Mouse (Mus musculus) bone marrow macrophage, adult 2 months (primary cell): ENCODE measurements around the gene AI182371. TPM values are rescaled to one million over a fixed set of nuclear protein-coding genes. Genes with fewer than 3 reads are reported as not detected.

ENCODE experiments used
- H3K27ac ChIP-seq: 2 replicates; pipeline ENCODE4 v1.5.1; 2012; ENCODE audit warnings: low read depth, low read length; ENCODE audit not compliant: insufficient read depth
- H3K4me1 ChIP-seq: 2 replicates; pipeline ENCODE4 v1.6.1; 2012; ENCODE audit warnings: low read length; ENCODE audit not compliant: control insufficient read depth, insufficient read depth
- H3K4me3 ChIP-seq: 2 replicates; pipeline ENCODE4 v1.5.1; 2012; ENCODE audit warnings: mild to moderate bottlenecking, low read length, moderate library complexity; ENCODE audit not compliant: insufficient read depth
- CTCF ChIP-seq: IDR thresholded peaks from 2 replicates; pipeline ENCODE4 v1.5.1; 2012; ENCODE audit warnings: low read depth, mild to moderate bottlenecking, low read length, moderate library complexity
- POLR2A ChIP-seq: IDR thresholded peaks from 2 replicates; pipeline ENCODE4 v1.6.1; 2012; ENCODE audit warnings: mild to moderate bottlenecking, low read depth, low read length, borderline replicate concordance
- polyA plus RNA-seq: library from polyadenylated mRNA; stranded (reverse); fragments of >200 nt; gene quantifications from 2 replicates; pipeline ENCODE4 v1.2.4, GENCODE M21; 2012; ENCODE audit not compliant: missing spikeins, insufficient read depth, insufficient read length

Gene AI182371
- 1.2 TPM in 2 replicates for polyA plus RNA-seq

DNA sequence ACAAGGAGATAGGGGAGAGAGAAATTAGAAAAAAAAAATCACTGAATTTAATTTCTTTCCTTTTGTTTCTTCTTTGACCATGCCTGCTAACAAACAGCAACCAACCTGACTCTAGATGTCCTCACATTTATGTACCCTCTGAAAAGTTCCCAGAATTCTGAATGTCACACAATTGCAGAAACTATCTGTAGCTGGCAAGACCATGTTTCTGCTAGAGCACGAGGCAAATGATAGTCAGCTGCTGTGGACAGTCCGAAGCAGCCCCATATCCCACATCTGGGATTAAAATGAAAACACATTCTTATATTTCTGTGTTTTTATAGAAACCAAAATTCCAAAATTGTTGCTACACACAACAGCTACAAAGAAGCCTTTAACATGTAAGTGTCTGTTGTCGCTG is at the start of gene AI182371:
Gene AI182371, minus strand, starts transcription at position 101 of the 400 bp plus-strand sequence.
- Histone ChIP-seq H3K4me1 (no peaks in the 10 kb centered on the region), H3K27ac (no peak within 1 kb of the TSS), H3K4me3 (no peak within 1 kb of the TSS)
- TF ChIP-seq CTCF: no peak
- no peak for TF ChIP-seq POLR2A

- no peak overlapping the region for H3K4me3 ChIP-seq
- H3K27ac ChIP-seq: no peak overlapping the region
- peaks cover 13% of the 10 kb centered on the region for H3K4me1 ChIP-seq
- TF ChIP-seq CTCF: no peak
- TF ChIP-seq POLR2A: no peak
These were observed 47.5 kb upstream of the AI182371 start for GRCm38 (mm10) chr2:35148806-35149205.

DNA sequence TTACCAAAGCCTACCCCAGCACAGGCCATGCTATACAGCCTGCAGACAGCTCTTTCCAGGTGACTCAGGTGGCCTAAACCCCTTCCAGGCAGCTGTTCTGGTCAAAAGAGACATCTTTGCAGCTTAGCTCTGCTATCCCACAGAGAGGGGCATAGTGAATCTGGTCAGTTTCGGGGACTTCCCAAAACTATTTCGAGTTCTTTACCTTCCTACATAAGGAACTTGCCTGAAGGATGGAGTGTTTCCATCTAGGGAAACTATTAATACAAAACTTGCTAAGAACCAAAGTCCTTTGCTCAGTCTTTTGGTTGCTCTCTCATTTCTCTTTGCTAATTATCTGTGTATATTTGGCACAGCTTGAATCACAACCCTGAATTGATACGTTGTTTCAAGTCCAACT is 40.3 kb upstream of the AI182371 start:
- TF ChIP-seq POLR2A (no peak), CTCF (no peak)
- H3K27ac ChIP-seq: no peak overlapping the region
- H3K4me3 ChIP-seq: no peak overlapping the region
- peaks cover 24% of the 10 kb centered on the region for H3K4me1 ChIP-seq

DNA sequence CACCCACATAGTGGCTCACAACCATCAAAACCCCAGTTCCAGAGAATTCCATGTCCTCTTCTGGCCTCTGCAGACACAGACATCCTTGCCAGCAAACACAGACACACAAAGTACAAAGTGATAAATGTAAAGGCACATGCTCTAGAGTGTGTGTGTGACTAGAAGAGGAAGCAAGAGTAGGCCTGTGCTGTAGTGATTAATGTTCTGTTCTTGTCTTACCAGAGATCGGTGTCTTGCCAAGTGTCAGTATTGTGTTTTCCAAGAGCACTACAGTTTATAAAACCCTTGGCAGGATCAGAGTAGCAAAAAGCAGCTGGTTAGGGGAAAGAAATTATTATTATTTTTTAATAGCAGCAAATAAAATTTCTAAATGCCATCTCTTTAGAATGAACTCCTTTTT is 37.2 kb upstream of the AI182371 start:
- Histone ChIP-seq H3K4me3 (no peak overlapping the region), H3K27ac (no peak overlapping the region), H3K4me1 (peaks cover 15% of the 10 kb centered on the region)
- TF ChIP-seq POLR2A (no peak), CTCF (no peak)

DNA sequence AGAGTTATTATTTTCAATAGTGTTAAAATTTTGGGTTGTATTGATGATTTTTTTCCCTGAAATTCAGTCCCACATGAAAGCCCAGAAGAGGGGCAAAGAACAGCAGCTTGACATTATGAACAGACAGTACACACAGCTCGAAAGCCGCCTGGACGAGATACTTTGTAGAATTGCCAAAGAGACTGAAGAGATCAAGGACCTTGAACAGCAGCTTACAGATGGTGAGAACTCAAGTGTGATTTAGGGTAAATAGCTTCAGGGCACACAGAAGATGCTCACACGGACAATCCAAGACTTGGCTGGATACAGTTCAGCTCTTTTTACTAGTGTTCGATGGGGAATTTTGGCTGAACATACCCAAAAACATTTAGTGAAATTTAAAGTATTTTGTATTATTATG is 32.5 kb upstream of the AI182371 start:
- Histone ChIP-seq H3K27ac (no peak overlapping the region), H3K4me1 (peaks cover 11% of the 10 kb centered on the region), H3K4me3 (no peak overlapping the region)
- no peak for TF ChIP-seq CTCF
- no peak for TF ChIP-seq POLR2A

GRCm38 (mm10) chr2:35132662-35133055 is 31.3 kb upstream of the AI182371 start:
- H3K4me3 ChIP-seq: peak overlapping the region; percentile 71
- TF ChIP-seq CTCF (no peak), POLR2A (no peak)
- peaks cover 6% of the 10 kb centered on the region for H3K4me1 ChIP-seq
- H3K27ac ChIP-seq: peak overlapping the region; percentile 87

- Histone ChIP-seq H3K27ac (peak overlapping the region; percentile 87), H3K4me1 (peaks cover 6% of the 10 kb centered on the region), H3K4me3 (peak overlapping the region; percentile 71)
- no peak for TF ChIP-seq CTCF
- TF ChIP-seq POLR2A: no peak
These were observed 30.8 kb upstream of the AI182371 start for GRCm38 (mm10) chr2:35131991-35132661.

DNA sequence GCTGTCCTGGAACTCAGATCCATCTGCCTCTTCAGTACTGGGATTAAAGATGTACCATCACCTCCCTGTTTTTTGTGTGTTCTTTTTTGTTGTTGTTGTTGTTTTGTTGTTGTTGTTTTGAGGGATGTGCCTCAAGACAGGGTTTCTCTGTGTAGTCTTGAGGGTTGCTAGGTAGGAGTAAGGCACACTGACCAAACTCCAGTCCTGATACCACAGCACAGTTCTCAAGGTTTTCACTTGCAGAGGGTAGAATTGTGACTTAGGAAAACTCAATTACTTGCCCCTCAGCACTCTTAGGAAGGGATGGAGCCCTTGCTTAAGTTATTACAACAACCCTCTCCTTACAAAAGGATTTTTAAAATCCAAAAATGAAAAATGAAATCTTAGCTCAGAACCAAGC is 30.1 kb upstream of the AI182371 start:
- TF ChIP-seq CTCF (no peak), POLR2A (no peak)
- H3K27ac ChIP-seq: peak overlapping the region; percentile 47
- H3K4me3 ChIP-seq: no peak overlapping the region

DNA sequence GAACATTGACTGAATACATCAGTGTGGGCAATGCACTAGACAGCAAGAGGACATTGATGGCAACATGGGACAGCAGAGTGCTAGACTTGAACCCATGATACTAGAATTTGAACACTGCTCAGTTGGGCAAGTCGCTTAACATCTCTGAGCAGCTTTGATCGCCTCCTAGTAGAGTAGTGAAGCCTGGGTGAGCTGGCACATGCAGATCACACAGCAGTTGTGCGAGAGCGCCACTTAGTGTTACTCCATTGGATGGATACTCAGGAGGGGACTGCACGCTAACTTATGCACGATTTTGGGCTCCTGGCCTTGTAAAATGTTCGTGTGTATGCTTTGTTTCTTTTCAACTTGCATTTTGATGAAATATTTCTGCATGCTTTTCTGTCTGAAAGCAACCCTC is 23.4 kb upstream of the AI182371 start:
- TF ChIP-seq CTCF (no peak), POLR2A (no peak)
- no peaks in the 10 kb centered on the region for H3K4me1 ChIP-seq
- H3K4me3 ChIP-seq: no peak overlapping the region
- H3K27ac ChIP-seq: no peak overlapping the region

More for the DNA sequence above, 30.1 kb upstream of the AI182371 start:
- H3K4me1 ChIP-seq: peaks cover 6% of the 10 kb centered on the region

- TF ChIP-seq POLR2A: no peak
- no peak for TF ChIP-seq CTCF
- Histone ChIP-seq H3K27ac (0 out of 2 replicates have a peak overlapping the region, but pooled peaks have one; percentile 7), H3K4me1 (peaks cover 9% of the 10 kb centered on the region), H3K4me3 (peak overlapping the region; percentile 46)
These were observed 9.2 kb upstream of the AI182371 start for GRCm38 (mm10) chr2:35110521-35110920.
